Mouse (Mus musculus) lung, adult 2 months (tissue): ENCODE measurements around the gene Npnt. TPM values are rescaled to one million over a fixed set of nuclear protein-coding genes. Genes with fewer than 3 reads are reported as not detected.
A peak's percentile ranks its signal among the peaks of the same experiment; 100 is the strongest.

ENCODE experiments used
- DNase-seq: peaks from one replicate; pipeline ENCODE4 v3.0.0; 2022
- H3K4me1 ChIP-seq: fragments of 200-500 bp; 2 replicates; pipeline ENCODE4 v1.6.1; 2011; ENCODE audit warnings: low read length; ENCODE audit not compliant: control insufficient read depth, insufficient read depth
- H3K4me3 ChIP-seq: fragments of 200-500 bp; replicated peaks from 2 replicates; pipeline ENCODE3; 2011; ENCODE audit warnings: low read depth, mild to moderate bottlenecking, control low read depth, low read length; ENCODE audit errors: extremely low read depth
- CTCF ChIP-seq: fragments of 200-500 bp; IDR thresholded peaks from 2 replicates; pipeline ENCODE4 v1.5.1; 2011; ENCODE audit warnings: mild to moderate bottlenecking, low read length, control low read depth; ENCODE audit not compliant: insufficient read depth
- POLR2A ChIP-seq: fragments of 200-500 bp; IDR thresholded peaks from 2 replicates; pipeline ENCODE4 v1.6.1; 2011; ENCODE audit warnings: low read depth, mild to moderate bottlenecking, control low read depth, low read length, borderline replicate concordance; ENCODE audit errors: extremely low read depth
- WGBS: fragments of 180-500 bp; shearing (Covaris S2); methylation state at CpG from one replicate; pipeline ENCODE4 v1.1.7; 2018; 5-methylcytosine and 5-hydroxymethylcytosine counted together
- polyA plus RNA-seq: library from polyadenylated mRNA; depleted of rRNA; stranded (reverse); fragments of >200 nt; gene quantifications from 2 replicates; pipeline ENCODE4 v1.2.3, GENCODE M21; 2012

Gene Npnt
- polyA plus RNA-seq, 1 experiment, result 498 TPM

GRCm38 (mm10) chr3:132880826-132881225, 69.3 kb downstream of the Npnt start:
- Histone ChIP-seq H3K4me1 (peaks cover 5% of the 10 kb centered on the region), H3K4me3 (no peak overlapping the region)
- TF ChIP-seq CTCF (no peak), POLR2A (no peak)
- peak; percentile 34 for DNase-seq
- WGBS, result 55% methylated on average over 9 of the region's 9 CpGs

GRCm38 (mm10) chr3:132880361-132880760, 69.7 kb downstream of the Npnt start:
- no peak for DNase-seq
- WGBS, result 76% methylated on average over 3 of the region's 3 CpGs
- Histone ChIP-seq H3K4me1 (peaks cover 5% of the 10 kb centered on the region), H3K4me3 (no peak overlapping the region)
- no peak for TF ChIP-seq POLR2A
- no peak for TF ChIP-seq CTCF

- no peak for DNase-seq
- Histone ChIP-seq H3K4me3 (no peak overlapping the region), H3K4me1 (peaks cover 7% of the 10 kb centered on the region)
- TF ChIP-seq CTCF (no peak), POLR2A (no peak)
- 64% methylated on average over 10 of the region's 10 CpGs for WGBS
These were observed 73.0 kb downstream of the Npnt start for GRCm38 (mm10) chr3:132876933-132877676.

GRCm38 (mm10) chr3:132876011-132876708, 73.9 kb downstream of the Npnt start:
- WGBS, result 85% methylated on average over 14 of the region's 14 CpGs

GRCm38 (mm10) chr3:132873251-132873650, 76.8 kb downstream of the Npnt start:
- Histone ChIP-seq H3K4me3 (no peak overlapping the region), H3K4me1 (peaks cover 17% of the 10 kb centered on the region)
- DNase-seq, result no peak
- 30% methylated on average over 6 of the region's 6 CpGs for WGBS
- TF ChIP-seq POLR2A, result no peak
- no peak for TF ChIP-seq CTCF

More at GRCm38 (mm10) chr3:132876011-132876708, 73.9 kb downstream of the Npnt start:
- Histone ChIP-seq H3K4me1 (peaks cover 13% of the 10 kb centered on the region), H3K4me3 (no peak overlapping the region)
- no peak for TF ChIP-seq CTCF
- TF ChIP-seq POLR2A, result no peak
- no peak for DNase-seq

GRCm38 (mm10) chr3:132871318-132871904, 78.7 kb downstream of the Npnt start:
- TF ChIP-seq CTCF, result no peak
- TF ChIP-seq POLR2A, result no peak
- H3K4me1 ChIP-seq, result peaks cover 16% of the 10 kb centered on the region
- H3K4me3 ChIP-seq, result no peak overlapping the region
- WGBS, result 29% methylated on average over 9 of the region's 9 CpGs
- peak; percentile 36 for DNase-seq

GRCm38 (mm10) chr3:132870079-132870478, 80.0 kb downstream of the Npnt start:
- 92% methylated on average over 6 of the region's 6 CpGs for WGBS
- H3K4me1 ChIP-seq, result peaks cover 12% of the 10 kb centered on the region
- no peak overlapping the region for H3K4me3 ChIP-seq
- no peak for DNase-seq
- TF ChIP-seq POLR2A (no peak), CTCF (no peak)

GRCm38 (mm10) chr3:132868838-132869237, 81.3 kb downstream of the Npnt start:
- DNase-seq, result no peak
- WGBS, result 54% methylated on average over 2 of the region's 2 CpGs

GRCm38 (mm10) chr3:132866984-132867383, 83.1 kb downstream of the Npnt start:
- no peak overlapping the region for H3K4me3 ChIP-seq
- peaks cover 9% of the 10 kb centered on the region for H3K4me1 ChIP-seq
- WGBS, result 78% methylated on average over 3 of the region's 3 CpGs
- DNase-seq, result no peak
- TF ChIP-seq CTCF (no peak), POLR2A (no peak)

More at GRCm38 (mm10) chr3:132868838-132869237, 81.3 kb downstream of the Npnt start:
- H3K4me1 ChIP-seq, result peaks cover 12% of the 10 kb centered on the region
- no peak overlapping the region for H3K4me3 ChIP-seq
- TF ChIP-seq CTCF, result no peak
- no peak for TF ChIP-seq POLR2A
